Mouse (Mus musculus): ENCODE measurements around the gene Nlrp2. TPM values are rescaled to one million over a fixed set of nuclear protein-coding genes. Genes with fewer than 3 reads are reported as not detected.

Nlrp2 gene
- not detected in 2 replicates for polyA plus RNA-seq (2012; rRNA removed)

GRCm38 (mm10) chr7:5350935-5351334 lies at the start of gene Nlrp2:
TSS of gene Nlrp2 (minus strand) at chr7:5351035.
- DNase-seq (ENCODE audit: low read depth), result no peak

- no peak for DNase-seq (ENCODE audit: low read depth)
Measured at GRCm38 (mm10) chr7:5366724-5367123, 15.9 kb upstream of the Nlrp2 start.

GRCm38 (mm10) chr7:5363599-5363998 lies 12.8 kb upstream of the Nlrp2 start:
- DNase-seq (ENCODE audit: low read depth), result no peak

GRCm38 (mm10) chr7:5350237-5350636 lies 598 bp downstream of the Nlrp2 start, which contains the start of gene Gm5065:
TSS of gene Gm5065 (plus strand) at chr7:5350537.
- DNase-seq (ENCODE audit: low read depth), result no peak

GRCm38 (mm10) chr7:5327511-5327910 lies 23.3 kb downstream of the Nlrp2 start:
- DNase-seq (ENCODE audit: low read depth), result no peak

- DNase-seq (ENCODE audit: low read depth), result no peak
Measured at GRCm38 (mm10) chr7:5288281-5288680, 62.6 kb downstream of the Nlrp2 start.

GRCm38 (mm10) chr7:5263051-5263450 lies 87.8 kb downstream of the Nlrp2 start:
- DNase-seq (ENCODE audit: low read depth), result no peak

Other genes starting within 250 kb of the Nlrp2 start
- gene Rfpl4, start 234.1 kb downstream of the Nlrp2 start, polyA plus RNA-seq (2012; rRNA removed), result not detected in 2 replicates
- gene Rasl2-9, start 225.1 kb downstream of the Nlrp2 start, polyA plus RNA-seq (2012; rRNA removed), result 1.3 and 1.5 TPM in 2 replicates
- not detected in 2 replicates for gene Vmn1r55, start 201.4 kb downstream of the Nlrp2 start, polyA plus RNA-seq (2012; rRNA removed)
- gene Vmn1r56, start 154.3 kb downstream of the Nlrp2 start, polyA plus RNA-seq (2012; rRNA removed), result not detected in 2 replicates
- not detected in 2 replicates for gene Vmn1r57, start 132.5 kb downstream of the Nlrp2 start, polyA plus RNA-seq (2012; rRNA removed)
- gene Gm5065, start 498 bp downstream of the Nlrp2 start, polyA plus RNA-seq (2012; rRNA removed), result not detected in 2 replicates
- not detected in 2 replicates for gene Vmn1r58, start 62.4 kb upstream of the Nlrp2 start, polyA plus RNA-seq (2012; rRNA removed)
- gene Vmn1r59, start 105.7 kb upstream of the Nlrp2 start, polyA plus RNA-seq (2012; rRNA removed), result not detected in 2 replicates
- not detected in 2 replicates for gene Vmn2r28, start 142.9 kb upstream of the Nlrp2 start, polyA plus RNA-seq (2012; rRNA removed)
- gene Vmn1r60, start 196.3 kb upstream of the Nlrp2 start, polyA plus RNA-seq (2012; rRNA removed), result not detected in 2 replicates

Data from gonadal fat pad, adult 2 months (tissue).